Mouse (Mus musculus): Measurements from ENCODE around the gene Ppp2r5b.

DNA sequence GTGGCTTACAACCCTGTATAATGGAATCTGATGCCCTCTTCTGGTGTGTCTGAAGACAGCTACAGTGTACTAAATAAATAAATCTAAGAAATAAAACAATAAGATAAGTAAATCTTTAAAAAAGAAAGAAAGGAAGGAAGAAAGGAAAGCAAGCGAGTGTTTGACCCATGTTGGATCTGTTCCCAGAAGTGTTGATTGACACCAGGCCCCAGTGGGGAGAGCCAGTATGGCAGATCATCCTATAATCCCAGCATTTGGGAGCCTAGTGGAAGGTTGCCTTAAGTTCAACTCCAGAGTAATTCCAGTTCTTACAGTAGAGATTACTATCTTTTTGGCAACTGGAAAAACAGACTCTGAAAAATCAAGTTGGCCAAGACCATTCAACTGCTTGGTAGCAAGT, 10.1 kb upstream of the Ppp2r5b start:
- TF ChIP-seq CTCF (conservative IDR thresholded peaks at IDR 0.05; ENCODE audit: insufficient read depth, insufficient read length, low read depth, low read length) (no peak), POLR2A (IDR thresholded peaks at IDR 0.05; ENCODE audit: low read depth, low read length) (no peak)

All from kidney, adult 2 months (tissue).